ENCODE assay signal across 17 mouse cellular contexts in genomic region chr9:22004546-22004945, GRCm38 (mm10). TPM values are rescaled to one million over a fixed set of nuclear protein-coding genes. Genes with fewer than 3 reads are reported as not detected.
DNase-seq lines count a peak whose midpoint lies in the region; ATAC-seq lines count a peak whose summit lies in the region.
"Had no signal": no experiment of that assay in that cellular context is flagged by ENCODE, and none has a peak within 500 bp of the region (broad histone marks: within the 10 kb centered on the region; RNA-seq: fewer than 3 reads in every experiment).

No protein-coding gene starts in this region.

- H3K9me3 ChIP-seq in hindbrain, embryonic 10.5 days, result no peaks in the 10 kb centered on the region
- H3K9me3 ChIP-seq in hindbrain, embryonic 16.5 days (ENCODE audit: control insufficient read depth, low read length), result no peaks in the 10 kb centered on the region
- no peaks in the 10 kb centered on the region for H3K9me3 ChIP-seq in megakaryocyte, embryonic 14.5 days
- H3K9me3 ChIP-seq in embryonic facial prominence, embryonic 15.5 days (replicated peaks), result no peaks in the 10 kb centered on the region
- H3K9me3 ChIP-seq in midbrain, embryonic 14.5 days (ENCODE audit: control insufficient read depth, low read length), result no peaks in the 10 kb centered on the region

- H3K27ac ChIP-seq in hindbrain, embryonic 10.5 days, result no peak overlapping the region
- H3K27ac ChIP-seq in hindbrain, embryonic 16.5 days (ENCODE audit: low read depth, low read length), result no peak overlapping the region
- no peak overlapping the region for H3K27ac ChIP-seq in embryonic facial prominence, embryonic 15.5 days (replicated peaks)
- no peak overlapping the region for H3K27ac ChIP-seq in midbrain, embryonic 14.5 days (replicated peaks; ENCODE audit: low read depth, low read length)

- H3K36me3 ChIP-seq in hindbrain, embryonic 10.5 days, result peaks cover 58% of the 10 kb centered on the region
- H3K36me3 ChIP-seq in hindbrain, embryonic 16.5 days (ENCODE audit: control insufficient read depth, insufficient read depth, low read length), result peaks cover 25% of the 10 kb centered on the region
- H3K36me3 ChIP-seq in megakaryocyte, embryonic 14.5 days (replicated peaks; ENCODE audit: low read length), result peaks cover 60% of the 10 kb centered on the region
- peaks cover 54% of the 10 kb centered on the region for H3K36me3 ChIP-seq in embryonic facial prominence, embryonic 15.5 days
- peaks cover 54% of the 10 kb centered on the region for H3K36me3 ChIP-seq in midbrain, embryonic 14.5 days (ENCODE audit: control insufficient read depth, insufficient read depth, low read length)

- peak overlapping the region; percentile 87 for H3K4me3 ChIP-seq in hindbrain, embryonic 10.5 days
- no peak overlapping the region for H3K4me3 ChIP-seq in hindbrain, embryonic 16.5 days (ENCODE audit: low read length)
- H3K4me3 ChIP-seq in megakaryocyte, embryonic 14.5 days (replicated peaks), result peak overlapping the region; percentile 28
- no peak overlapping the region for H3K4me3 ChIP-seq in embryonic facial prominence, embryonic 15.5 days (replicated peaks)
- H3K4me3 ChIP-seq in midbrain, embryonic 14.5 days (replicated peaks; ENCODE audit: low read depth, low read length), result no peak overlapping the region

- WGBS in hindbrain, embryonic 10.5 days, result 94% methylated on average over 12 of the region's 12 CpGs
- 92% methylated on average over 12 of the region's 12 CpGs for WGBS in hindbrain, embryonic 16.5 days
- WGBS in embryonic facial prominence, embryonic 15.5 days, result 91% methylated on average over 12 of the region's 12 CpGs
- 92% methylated on average over 12 of the region's 12 CpGs for WGBS in midbrain, embryonic 14.5 days

- H3K27me3 ChIP-seq in hindbrain, embryonic 10.5 days (ENCODE audit: insufficient read depth, poor library complexity, severe bottlenecking), result no peaks in the 10 kb centered on the region
- H3K27me3 ChIP-seq in hindbrain, embryonic 16.5 days (replicated peaks; ENCODE audit: control insufficient read depth, insufficient read depth, low read length), result no peaks in the 10 kb centered on the region
- H3K27me3 ChIP-seq in megakaryocyte, embryonic 14.5 days (replicated peaks), result peaks cover 4% of the 10 kb centered on the region
- no peaks in the 10 kb centered on the region for H3K27me3 ChIP-seq in embryonic facial prominence, embryonic 15.5 days
- H3K27me3 ChIP-seq in midbrain, embryonic 14.5 days (ENCODE audit: control insufficient read depth, insufficient read depth, low read length), result no peaks in the 10 kb centered on the region

- no peak overlapping the region for H3K9ac ChIP-seq in hindbrain, embryonic 16.5 days (ENCODE audit: low read depth, low read length)
- no peak overlapping the region for H3K9ac ChIP-seq in embryonic facial prominence, embryonic 15.5 days
- H3K9ac ChIP-seq in midbrain, embryonic 14.5 days (replicated peaks; ENCODE audit: low read length), result no peak overlapping the region

- H3K4me2 ChIP-seq in hindbrain, embryonic 16.5 days (ENCODE audit: low read length), result no peak overlapping the region
- H3K4me2 ChIP-seq in embryonic facial prominence, embryonic 15.5 days (replicated peaks), result peak overlapping the region; percentile 80; the same call in 1 of the 2 replicates
- peak overlapping the region; percentile 92; the same call in 1 of the 2 replicates for H3K4me2 ChIP-seq in midbrain, embryonic 14.5 days (ENCODE audit: low read length)

- peaks cover 33% of the 10 kb centered on the region for H3K4me1 ChIP-seq in hindbrain, embryonic 10.5 days (replicated peaks)
- peaks cover 24% of the 10 kb centered on the region for H3K4me1 ChIP-seq in hindbrain, embryonic 16.5 days (ENCODE audit: control insufficient read depth, insufficient read depth, low read depth, low read length)
- peaks cover 66% of the 10 kb centered on the region for H3K4me1 ChIP-seq in megakaryocyte, embryonic 14.5 days
- H3K4me1 ChIP-seq in embryonic facial prominence, embryonic 15.5 days, result peaks cover 29% of the 10 kb centered on the region
- H3K4me1 ChIP-seq in midbrain, embryonic 14.5 days (ENCODE audit: control insufficient read depth, insufficient read depth, low read length), result peaks cover 18% of the 10 kb centered on the region

- no peak for ATAC-seq in hindbrain, embryonic 16.5 days
- ATAC-seq in megakaryocyte, adult 5-6 weeks (ENCODE audit: poor library complexity, severe bottlenecking), result no peak
- no peak for ATAC-seq in embryonic facial prominence, embryonic 15.5 days (ENCODE audit: insufficient number of reproducible peaks, low FRiP score, low TSS enrichment, low read depth)
- ATAC-seq in midbrain, embryonic 14.5 days (ENCODE audit: low FRiP score, low TSS enrichment), result no peak
- ATAC-seq: inflammation-experienced regulatory T-cells, adult 6 months had no signal

- no peak for DNase-seq in hindbrain, embryonic 10.5 days (ENCODE audit: low spot score)
- no peak for DNase-seq in midbrain, embryonic 14.5 days
- DNase-seq in lung, postnatal 4 days, result no peak
- no peak for DNase-seq in adrenal gland, postnatal 14 days
- DNase-seq: kidney, postnatal 36 days; layer of hippocampus, postnatal 36 days; left cerebral cortex, postnatal 4 days; lung, postnatal 14 days; thymus, postnatal 25 days had no signal

RNA-seq across cellular contexts. Expression of gene Prkcsh, which starts 1.9 kb away (rescaled TPM):
- 115 and 120 TPM in 2 replicates for polyA plus RNA-seq in hindbrain, embryonic 10.5 days (2016; fragmentation: Nextera tagmentation; extraction: Ambion mirVana)
- polyA plus RNA-seq in hindbrain, embryonic 16.5 days (2015; fragmentation: Nextera tagmentation; extraction: Ambion mirVana), result 93.7 and 97.3 TPM in 2 replicates
- polyA plus RNA-seq in megakaryocyte, embryonic 14.5 days (2012; ENCODE audit: insufficient read depth, low replicate concordance), result 194 and 215 TPM in 2 replicates
- 25.4 and 28.8 TPM in 2 replicates for total RNA-seq in megakaryocyte, adult 5-6 weeks (2015)
- 70.7 and 76.5 TPM in 2 replicates for total RNA-seq in megakaryocyte, adult 5-6 weeks (2017)
- 116 and 118 TPM in 2 replicates for polyA plus RNA-seq in embryonic facial prominence, embryonic 15.5 days (2015; fragmentation: Nextera tagmentation; extraction: Ambion mirVana)
- polyA plus RNA-seq in midbrain, embryonic 14.5 days (2014; fragmentation: Nextera tagmentation; extraction: Ambion mirVana), result 70.6 and 73.2 TPM in 2 replicates
- total RNA-seq in adrenal gland, postnatal 14 days (2021), result 133 and 135 TPM in 2 replicates

RNA-seq across cellular contexts. Expression of gene Ccdc151, which starts 2.1 kb away (rescaled TPM):
- 5.1 and 6.7 TPM in 2 replicates for polyA plus RNA-seq in hindbrain, embryonic 10.5 days (2016; fragmentation: Nextera tagmentation; extraction: Ambion mirVana)
- polyA plus RNA-seq in hindbrain, embryonic 16.5 days (2015; fragmentation: Nextera tagmentation; extraction: Ambion mirVana), result 5.9 and 6.4 TPM in 2 replicates
- polyA plus RNA-seq in megakaryocyte, embryonic 14.5 days (2012; ENCODE audit: insufficient read depth, low replicate concordance), result 0.18 TPM in 1 of 2 replicates, not detected in the other
- total RNA-seq in megakaryocyte, adult 5-6 weeks (2015), result not detected in 2 replicates
- total RNA-seq in megakaryocyte, adult 5-6 weeks (2017), result not detected in 2 replicates
- 5.8 and 11.3 TPM in 2 replicates for polyA plus RNA-seq in embryonic facial prominence, embryonic 15.5 days (2015; fragmentation: Nextera tagmentation; extraction: Ambion mirVana)
- 4.5 and 4.6 TPM in 2 replicates for polyA plus RNA-seq in midbrain, embryonic 14.5 days (2014; fragmentation: Nextera tagmentation; extraction: Ambion mirVana)
- 0.45 and 0.56 TPM in 2 replicates for total RNA-seq in adrenal gland, postnatal 14 days (2021)
- total RNA-seq: common myeloid progenitor, adult 5-6 weeks had no signal
- polyA plus RNA-seq: heart, embryonic 14.5 days; inflammation-experienced regulatory T-cells, adult 6 months; small intestine, adult 2 months had no signal

RNA-seq across cellular contexts. Expression of gene Rgl3, which starts 15.3 kb away (rescaled TPM):
- 3.7 and 5.7 TPM in 2 replicates for polyA plus RNA-seq in hindbrain, embryonic 10.5 days (2016; fragmentation: Nextera tagmentation; extraction: Ambion mirVana)
- polyA plus RNA-seq in hindbrain, embryonic 16.5 days (2015; fragmentation: Nextera tagmentation; extraction: Ambion mirVana), result 2.0 and 2.1 TPM in 2 replicates
- 2.2 and 5.6 TPM in 2 replicates for polyA plus RNA-seq in megakaryocyte, embryonic 14.5 days (2012; ENCODE audit: insufficient read depth, low replicate concordance)
- not detected in 2 replicates for total RNA-seq in megakaryocyte, adult 5-6 weeks (2015)
- total RNA-seq in megakaryocyte, adult 5-6 weeks (2017), result not detected in 2 replicates
- polyA plus RNA-seq in embryonic facial prominence, embryonic 15.5 days (2015; fragmentation: Nextera tagmentation; extraction: Ambion mirVana), result 1.4 and 1.8 TPM in 2 replicates
- polyA plus RNA-seq in midbrain, embryonic 14.5 days (2014; fragmentation: Nextera tagmentation; extraction: Ambion mirVana), result 0.53 and 0.68 TPM in 2 replicates
- 18.1 and 19.0 TPM in 2 replicates for total RNA-seq in adrenal gland, postnatal 14 days (2021)
- total RNA-seq: common myeloid progenitor, adult 5-6 weeks had no signal
- polyA plus RNA-seq: inflammation-experienced regulatory T-cells, adult 6 months had no signal

RNA-seq across cellular contexts. Expression of gene Epor, which starts 41.2 kb away (rescaled TPM):
- polyA plus RNA-seq in hindbrain, embryonic 10.5 days (2016; fragmentation: Nextera tagmentation; extraction: Ambion mirVana), result 9.3 and 9.6 TPM in 2 replicates
- polyA plus RNA-seq in hindbrain, embryonic 16.5 days (2015; fragmentation: Nextera tagmentation; extraction: Ambion mirVana), result 1.2 and 1.4 TPM in 2 replicates
- polyA plus RNA-seq in megakaryocyte, embryonic 14.5 days (2012; ENCODE audit: insufficient read depth, low replicate concordance), result 171 and 223 TPM in 2 replicates
- 0.45 and 0.84 TPM in 2 replicates for total RNA-seq in megakaryocyte, adult 5-6 weeks (2015)
- 0.28 and 1.2 TPM in 2 replicates for total RNA-seq in megakaryocyte, adult 5-6 weeks (2017)
- 4.4 and 5.3 TPM in 2 replicates for polyA plus RNA-seq in embryonic facial prominence, embryonic 15.5 days (2015; fragmentation: Nextera tagmentation; extraction: Ambion mirVana)
- polyA plus RNA-seq in midbrain, embryonic 14.5 days (2014; fragmentation: Nextera tagmentation; extraction: Ambion mirVana), result 0.65 and 2.0 TPM in 2 replicates
- 3.8 and 4.1 TPM in 2 replicates for total RNA-seq in adrenal gland, postnatal 14 days (2021)

RNA-seq across cellular contexts. Expression of gene Elavl3, which starts 47.3 kb away (rescaled TPM):
- 22.7 and 57.1 TPM in 2 replicates for polyA plus RNA-seq in hindbrain, embryonic 10.5 days (2016; fragmentation: Nextera tagmentation; extraction: Ambion mirVana)
- 77.8 and 80.4 TPM in 2 replicates for polyA plus RNA-seq in hindbrain, embryonic 16.5 days (2015; fragmentation: Nextera tagmentation; extraction: Ambion mirVana)
- 0.21 TPM in 1 of 2 replicates, not detected in the other for polyA plus RNA-seq in megakaryocyte, embryonic 14.5 days (2012; ENCODE audit: insufficient read depth, low replicate concordance)
- total RNA-seq in megakaryocyte, adult 5-6 weeks (2015), result not detected in 2 replicates
- not detected in 2 replicates for total RNA-seq in megakaryocyte, adult 5-6 weeks (2017)
- 3.0 and 4.4 TPM in 2 replicates for polyA plus RNA-seq in embryonic facial prominence, embryonic 15.5 days (2015; fragmentation: Nextera tagmentation; extraction: Ambion mirVana)
- 137 and 162 TPM in 2 replicates for polyA plus RNA-seq in midbrain, embryonic 14.5 days (2014; fragmentation: Nextera tagmentation; extraction: Ambion mirVana)
- total RNA-seq in adrenal gland, postnatal 14 days (2021), result 2.4 and 3.0 TPM in 2 replicates
- total RNA-seq: common myeloid progenitor, adult 5-6 weeks had no signal
- polyA plus RNA-seq: inflammation-experienced regulatory T-cells, adult 6 months had no signal

Comparison
In these comparisons a context has a peak if more than half of its experiments do, and no peak if none do; other contexts are left out.
1. H3K4me3 ChIP-seq: peak in hindbrain, embryonic 10.5 days (single experiment) and megakaryocyte, embryonic 14.5 days (single experiment); none in hindbrain, embryonic 16.5 days (single experiment), embryonic facial prominence, embryonic 15.5 days (single experiment) and midbrain, embryonic 14.5 days (single experiment).